Mouse (Mus musculus): ENCODE measurements around the gene Dmrta2. TPM values are rescaled to one million over a fixed set of nuclear protein-coding genes. Genes with fewer than 3 reads are reported as not detected.

Dmrta2 gene
- polyA plus RNA-seq, 1 experiment = 0.18 TPM

DNA sequence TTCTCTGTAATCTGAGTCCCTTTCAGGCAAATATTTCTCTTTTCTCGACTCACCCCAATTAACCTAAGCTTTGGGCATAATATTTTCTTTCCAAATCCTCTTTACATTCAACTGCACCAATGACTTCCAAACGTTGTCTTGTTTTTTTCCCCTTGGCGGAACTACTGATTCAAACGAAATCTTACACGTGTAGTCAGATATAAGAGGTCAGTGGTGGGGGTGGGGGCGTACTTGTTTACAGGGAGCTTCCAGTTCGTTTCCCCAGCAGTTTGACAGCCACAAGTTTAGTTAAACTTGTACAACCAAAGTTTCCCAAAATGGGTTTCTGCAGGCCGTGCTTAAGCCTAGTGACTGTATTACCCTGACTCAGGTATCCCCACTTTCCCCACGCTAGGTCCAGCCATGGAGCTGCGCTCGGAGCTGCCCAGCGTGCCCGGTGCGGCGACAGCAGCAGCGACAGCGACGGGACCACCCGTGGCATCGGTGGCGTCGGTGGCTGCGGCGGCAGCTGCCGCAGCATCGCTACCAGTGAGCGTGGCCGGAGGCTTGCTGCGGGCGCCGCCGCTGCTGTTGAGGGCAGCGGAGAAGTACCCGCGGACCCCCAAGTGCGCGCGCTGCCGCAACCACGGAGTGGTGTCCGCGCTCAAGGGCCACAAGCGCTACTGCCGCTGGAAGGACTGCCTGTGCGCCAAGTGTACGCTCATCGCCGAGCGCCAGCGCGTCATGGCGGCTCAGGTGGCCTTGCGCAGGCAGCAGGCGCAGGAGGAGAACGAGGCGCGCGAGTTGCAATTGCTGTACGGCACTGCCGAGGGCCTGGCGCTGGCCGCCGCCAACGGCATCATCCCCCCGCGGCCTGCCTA is 1.8 kb downstream of the Dmrta2 start:
- no peak overlapping the region for H3K27ac ChIP-seq (ENCODE audit: insufficient read depth, low read length)
- TF ChIP-seq CTCF (IDR thresholded peaks at IDR 0.05; ENCODE audit: borderline replicate concordance, insufficient read depth, low read length) (no peak), POLR2A (IDR thresholded peaks at IDR 0.05; ENCODE audit: low read depth, low read length) (no peak)
- no peak overlapping the region for H3K4me3 ChIP-seq (ENCODE audit: insufficient read depth, low read length)
- no peaks in the 10 kb centered on the region for H3K4me1 ChIP-seq (ENCODE audit: control insufficient read depth, insufficient read depth, low read length)

DNA sequence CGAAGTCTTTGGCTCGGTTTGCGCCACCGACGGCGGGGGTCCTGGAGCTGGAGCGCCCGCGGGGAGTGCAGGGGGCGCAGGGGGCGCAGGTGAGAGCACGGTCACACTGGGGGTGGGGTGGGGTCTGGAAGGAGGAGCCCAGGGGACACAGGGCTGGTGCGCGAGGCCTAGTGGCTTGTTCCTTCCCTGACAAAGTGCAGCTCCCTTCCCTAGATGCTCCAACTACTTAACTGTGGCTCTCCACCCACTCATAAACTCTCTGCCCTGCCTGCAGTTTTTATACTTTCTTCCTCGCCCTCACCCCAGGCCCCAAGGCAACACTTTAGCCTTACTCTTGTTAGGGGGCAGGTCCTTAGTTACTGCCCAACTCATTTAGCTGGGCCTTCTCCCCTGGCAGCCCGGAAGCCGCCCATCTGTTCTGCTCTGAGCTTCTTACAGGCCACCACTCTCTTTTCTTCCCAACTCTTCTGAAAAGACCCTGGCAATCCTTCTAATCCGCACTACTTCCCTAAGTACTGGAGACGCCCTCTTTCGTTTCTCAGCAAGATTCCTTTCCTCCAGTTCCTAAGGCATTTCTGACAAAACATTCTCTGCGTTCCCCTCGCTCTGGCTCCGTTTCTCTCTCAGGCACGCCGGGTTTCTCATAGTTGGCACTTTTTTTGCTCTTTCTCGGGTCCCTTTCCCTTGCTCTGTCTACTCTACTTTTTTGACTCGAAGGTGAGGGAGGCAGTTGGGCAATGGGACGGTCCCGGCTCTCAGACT is 2.6 kb downstream of the Dmrta2 start:
- Histone ChIP-seq H3K4me3 (ENCODE audit: insufficient read depth, low read length) (no peak overlapping the region), H3K4me1 (ENCODE audit: control insufficient read depth, insufficient read depth, low read length) (no peaks in the 10 kb centered on the region), H3K27ac (ENCODE audit: insufficient read depth, low read length) (no peak overlapping the region)
- TF ChIP-seq POLR2A (IDR thresholded peaks at IDR 0.05; ENCODE audit: low read depth, low read length) (no peak), CTCF (IDR thresholded peaks at IDR 0.05; ENCODE audit: borderline replicate concordance, insufficient read depth, low read length) (no peak)

DNA sequence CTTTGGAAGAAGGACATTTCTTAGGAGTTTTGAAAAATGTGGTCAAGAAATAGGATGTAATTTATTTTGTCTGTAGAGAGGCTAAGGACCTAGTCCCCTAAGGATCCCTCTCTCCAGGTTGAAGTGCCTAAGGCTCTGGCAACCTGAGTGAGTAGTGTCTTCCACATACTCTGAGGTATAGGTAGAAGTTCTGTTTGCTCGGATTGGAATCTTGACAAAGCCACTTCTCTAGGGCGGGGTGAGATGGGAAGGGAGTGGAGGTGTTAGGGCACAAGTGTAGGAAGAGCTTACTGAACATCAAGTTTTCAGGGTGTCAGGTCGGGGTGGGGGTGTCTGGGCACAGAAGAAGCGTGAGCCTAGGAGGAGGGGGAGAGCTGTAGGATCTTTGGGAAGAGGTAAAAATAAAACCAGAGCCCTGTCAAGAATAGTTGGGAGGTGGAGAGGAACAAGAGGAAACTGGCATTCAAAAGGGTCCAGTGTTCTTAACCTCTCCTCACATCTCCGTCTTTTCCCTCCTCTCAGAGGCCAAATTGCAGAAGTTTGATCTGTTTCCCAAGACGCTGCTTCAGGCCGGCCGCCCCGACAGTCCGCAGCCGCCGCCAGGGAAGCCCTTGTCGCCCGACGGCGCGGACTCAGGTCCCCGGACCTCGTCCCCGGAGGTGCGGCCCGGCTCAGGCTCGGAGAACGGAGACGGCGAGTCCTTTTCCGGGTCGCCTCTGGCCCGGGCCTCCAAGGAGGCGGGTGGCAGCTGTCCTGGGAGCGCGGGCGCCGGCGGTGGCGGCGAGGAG is 3.4 kb downstream of the Dmrta2 start:
- Histone ChIP-seq H3K27ac (ENCODE audit: insufficient read depth, low read length) (no peak overlapping the region), H3K4me1 (ENCODE audit: control insufficient read depth, insufficient read depth, low read length) (no peaks in the 10 kb centered on the region), H3K4me3 (ENCODE audit: insufficient read depth, low read length) (no peak overlapping the region)

GRCm38 (mm10) chr4:109981871-109982680 is 4.2 kb downstream of the Dmrta2 start:
- Histone ChIP-seq H3K27ac (ENCODE audit: insufficient read depth, low read length) (no peak overlapping the region), H3K4me1 (ENCODE audit: control insufficient read depth, insufficient read depth, low read length) (no peaks in the 10 kb centered on the region), H3K4me3 (ENCODE audit: insufficient read depth, low read length) (no peak overlapping the region)
- TF ChIP-seq POLR2A (IDR thresholded peaks at IDR 0.05; ENCODE audit: low read depth, low read length) = no peak
- TF ChIP-seq CTCF (IDR thresholded peaks at IDR 0.05; ENCODE audit: borderline replicate concordance, insufficient read depth, low read length) = no peak

More for the DNA sequence above, 3.4 kb downstream of the Dmrta2 start:
- no peak for TF ChIP-seq CTCF (IDR thresholded peaks at IDR 0.05; ENCODE audit: borderline replicate concordance, insufficient read depth, low read length)
- TF ChIP-seq POLR2A (IDR thresholded peaks at IDR 0.05; ENCODE audit: low read depth, low read length) = no peak

DNA sequence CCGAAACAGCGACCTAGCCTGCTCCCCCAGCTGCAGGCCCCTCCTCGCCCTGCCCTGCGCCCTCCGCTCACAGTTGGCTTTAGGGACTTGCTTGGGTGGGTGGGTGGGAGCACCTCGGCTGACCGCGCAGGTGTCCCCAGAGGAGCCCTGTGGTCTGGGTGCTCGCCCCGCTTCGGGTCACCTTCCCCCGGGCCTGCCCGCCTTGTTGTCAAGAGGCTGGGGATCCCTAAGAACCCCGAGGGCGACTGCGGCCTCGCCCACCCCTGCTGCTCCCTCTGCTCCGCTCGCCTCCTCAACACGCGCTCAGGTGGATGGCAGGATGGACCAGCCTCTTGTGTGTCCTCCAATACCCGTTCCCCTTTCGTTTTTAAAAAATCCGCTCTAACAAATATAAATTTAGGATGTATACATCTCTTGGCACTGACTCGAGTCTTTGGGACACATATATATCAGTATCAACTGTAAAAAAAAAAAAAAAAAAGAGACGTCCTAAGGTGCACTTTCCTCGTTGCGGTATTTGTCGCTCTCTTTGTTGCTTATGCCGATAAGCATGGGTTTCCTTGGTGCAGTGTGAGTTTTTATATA is 4.9 kb downstream of the Dmrta2 start:
- H3K4me1 ChIP-seq (ENCODE audit: control insufficient read depth, insufficient read depth, low read length) = no peaks in the 10 kb centered on the region
- no peak for TF ChIP-seq CTCF (IDR thresholded peaks at IDR 0.05; ENCODE audit: borderline replicate concordance, insufficient read depth, low read length)
- TF ChIP-seq POLR2A (IDR thresholded peaks at IDR 0.05; ENCODE audit: low read depth, low read length) = no peak
- H3K4me3 ChIP-seq (ENCODE audit: insufficient read depth, low read length) = no peak overlapping the region
- no peak overlapping the region for H3K27ac ChIP-seq (ENCODE audit: insufficient read depth, low read length)

DNA sequence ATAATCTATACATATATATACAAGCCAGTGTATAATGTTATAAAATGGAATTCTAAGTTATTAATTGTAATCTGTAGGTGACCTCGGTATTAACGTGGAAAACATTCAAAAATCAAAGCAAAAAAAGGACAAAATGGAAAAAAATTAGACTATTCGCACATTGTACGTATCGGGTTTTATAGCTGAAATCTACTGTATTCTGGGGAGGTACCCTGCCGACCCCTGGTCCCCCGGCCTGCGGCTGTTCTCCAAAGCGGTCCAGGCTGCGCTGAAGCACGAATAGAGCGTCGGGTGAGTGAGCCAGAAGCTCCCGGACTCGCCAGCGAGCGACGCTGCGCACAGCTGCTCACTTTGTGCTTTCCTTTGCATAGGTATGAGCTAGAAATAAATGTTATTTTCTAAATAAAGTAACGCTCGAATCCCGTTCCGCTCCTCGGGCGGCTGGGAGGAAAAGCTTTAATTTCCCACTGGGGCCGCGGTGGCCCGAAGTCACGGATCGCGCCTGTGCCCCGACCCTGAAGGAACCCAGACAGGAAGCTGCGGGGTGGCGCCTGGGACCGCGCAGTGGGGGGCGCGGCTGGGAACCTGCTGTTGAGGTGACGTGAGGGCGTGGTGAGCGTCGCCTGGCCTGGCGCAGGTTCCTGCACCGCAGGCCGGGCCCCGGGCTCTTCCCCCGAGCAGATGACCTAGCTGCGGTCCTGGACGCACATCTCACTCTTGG is 5.6 kb downstream of the Dmrta2 start:
- no peak overlapping the region for H3K27ac ChIP-seq (ENCODE audit: insufficient read depth, low read length)

DNA sequence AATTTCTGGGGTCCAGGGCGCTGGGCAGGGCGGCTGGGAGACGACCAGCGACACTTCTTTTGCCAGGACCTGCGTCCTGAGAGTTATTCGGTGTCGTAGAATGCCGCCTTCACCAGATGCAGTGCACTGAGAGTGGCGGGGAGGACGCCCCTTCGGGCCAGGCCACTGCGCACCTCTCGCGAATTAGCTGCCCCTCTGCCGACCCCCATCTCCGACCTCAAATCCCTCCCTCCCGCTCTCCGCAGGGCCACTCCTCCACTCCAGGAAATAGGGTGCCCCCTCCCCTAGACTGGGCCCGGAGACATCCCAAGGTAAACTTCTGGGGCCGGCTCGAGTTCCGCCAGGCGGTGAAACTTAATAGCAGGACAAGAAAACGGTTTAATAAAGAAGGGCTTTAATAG is 6.2 kb downstream of the Dmrta2 start:
- no peak for TF ChIP-seq CTCF (IDR thresholded peaks at IDR 0.05; ENCODE audit: borderline replicate concordance, insufficient read depth, low read length)
- TF ChIP-seq POLR2A (IDR thresholded peaks at IDR 0.05; ENCODE audit: low read depth, low read length) = no peak
- no peak overlapping the region for H3K27ac ChIP-seq (ENCODE audit: insufficient read depth, low read length)
- no peaks in the 10 kb centered on the region for H3K4me1 ChIP-seq (ENCODE audit: control insufficient read depth, insufficient read depth, low read length)
- H3K4me3 ChIP-seq (ENCODE audit: insufficient read depth, low read length) = no peak overlapping the region

More for the DNA sequence above, 5.6 kb downstream of the Dmrta2 start:
- Histone ChIP-seq H3K4me1 (ENCODE audit: control insufficient read depth, insufficient read depth, low read length) (no peaks in the 10 kb centered on the region), H3K4me3 (ENCODE audit: insufficient read depth, low read length) (no peak overlapping the region)
- TF ChIP-seq POLR2A (IDR thresholded peaks at IDR 0.05; ENCODE audit: low read depth, low read length) = no peak
- no peak for TF ChIP-seq CTCF (IDR thresholded peaks at IDR 0.05; ENCODE audit: borderline replicate concordance, insufficient read depth, low read length)
